Mouse (Mus musculus) heart, adult 2 months (tissue): ENCODE results near the gene Qtrt2. TPM values are rescaled to one million over a fixed set of nuclear protein-coding genes. Genes with fewer than 3 reads are reported as not detected.

Experiments used
- DNase-seq, 2 experiments: peaks; one replicate each; pipeline ENCODE4 v3.0.0; 2021
- H3K27ac ChIP-seq: fragments of 200-600 bp; 2 replicates; pipeline ENCODE4 v1.8.1; 2022
- H3K27me3 ChIP-seq: fragments of 200-500 bp; 2 replicates; pipeline ENCODE4 v1.6.1; 2012; ENCODE audit warnings: mild to moderate bottlenecking, low read length, inconsistent platforms, mixed read lengths; ENCODE audit not compliant: control insufficient read depth, insufficient read depth
- H3K36me3 ChIP-seq: fragments of 200-500 bp; 2 replicates; pipeline ENCODE4 v1.6.1; 2012; ENCODE audit warnings: low read length, inconsistent platforms; ENCODE audit not compliant: control insufficient read depth, insufficient read depth
- H3K4me1 ChIP-seq: fragments of 200-500 bp; 2 replicates; pipeline ENCODE4 v1.6.1; 2011; ENCODE audit warnings: low read length; ENCODE audit not compliant: control insufficient read depth, insufficient read depth
- H3K4me3 ChIP-seq: fragments of 200-600 bp; 2 replicates; pipeline ENCODE4 v1.8.1; 2022
- H3K79me2 ChIP-seq: fragments of 200-500 bp; replicated peaks from 2 replicates; pipeline ENCODE4 v1.6.1; 2012; ENCODE audit warnings: mild to moderate bottlenecking, inconsistent platforms, low read length, moderate library complexity, mixed read lengths; ENCODE audit not compliant: control insufficient read depth, insufficient read depth
- H3K9ac ChIP-seq: fragments of 200-500 bp; 2 replicates; pipeline ENCODE4 v1.6.1; 2012; ENCODE audit warnings: low read depth, mild to moderate bottlenecking, control low read depth, inconsistent platforms, low read length, mixed read lengths
- CTCF ChIP-seq: fragments of 200-600 bp; IDR thresholded peaks from 2 replicates; pipeline ENCODE4 v1.8.1; 2022; ENCODE audit warnings: antibody characterized with exemption, mild to moderate bottlenecking, moderate library complexity
- EP300 ChIP-seq: fragments of 200-500 bp; IDR thresholded peaks from 2 replicates; pipeline ENCODE4 v1.6.1; 2011; ENCODE audit warnings: low read depth, low read length, control low read depth; ENCODE audit not compliant: insufficient read depth
- POLR2A ChIP-seq: fragments of 200-500 bp; IDR thresholded peaks from 2 replicates; pipeline ENCODE4 v1.6.1; 2011; ENCODE audit warnings: mild to moderate bottlenecking, low read depth, low read length, control low read depth; ENCODE audit not compliant: insufficient read depth
- WGBS: fragments of 180-500 bp; shearing (Covaris S2); methylation state at CpG from one replicate; pipeline ENCODE4 v1.1.7; 2018; 5-methylcytosine and 5-hydroxymethylcytosine counted together
- intact Hi-C: fragments of 180-260 bp; cut with DNase I; formaldehyde crosslinking; loops from one replicate; pipeline ENCODE4 v1.15.1; 2025
- polyA plus RNA-seq: library from polyadenylated mRNA; depleted of rRNA; stranded (reverse); fragments of >200 nt; gene quantifications from 2 replicates; pipeline ENCODE4 v1.2.3, GENCODE M21; 2012
- total RNA-seq, 2 experiments: library from RNA; stranded (reverse); gene quantifications; 2 replicates each; pipeline ENCODE4 v1.2.3; 2021

The Qtrt2 gene
- total and polyA plus RNA-seq, 3 experiments: 12.6 to 14.3 (median 13.0) TPM

DNA sequence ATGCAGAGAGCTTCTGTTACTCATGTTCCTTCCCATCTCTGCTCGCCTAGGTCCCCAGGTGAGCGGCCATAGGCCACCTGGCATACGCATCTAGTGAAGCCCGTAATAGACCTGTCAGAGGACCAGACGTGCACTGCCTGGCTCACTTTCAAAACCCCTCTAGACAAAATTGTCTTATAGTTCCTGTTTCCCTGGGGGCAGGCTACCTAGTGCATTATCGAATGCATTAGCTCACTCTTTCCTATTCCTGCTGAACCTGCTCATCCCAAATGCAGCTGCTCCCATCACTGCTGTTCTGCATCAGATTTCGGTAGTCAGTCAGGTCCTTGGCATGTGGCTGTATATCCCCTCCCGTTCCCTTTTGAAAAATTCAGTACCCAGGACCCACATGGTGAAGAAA lies 8.2 kb upstream of the Qtrt2 start:
- no peaks in the 10 kb centered on the region for H3K79me2 ChIP-seq
- intact Hi-C loops: no loop called here
- no peak overlapping the region for H3K4me3 ChIP-seq
- H3K27ac ChIP-seq: no peak overlapping the region
- no peak for TF ChIP-seq CTCF
- TF ChIP-seq EP300: no peak
- no peak for TF ChIP-seq POLR2A
- H3K27me3 ChIP-seq: no peaks in the 10 kb centered on the region
- 82% methylated on average over 8 of the region's 8 CpGs for WGBS
- DNase-seq: no peak
- H3K36me3 ChIP-seq: no peaks in the 10 kb centered on the region
- no peak overlapping the region for H3K9ac ChIP-seq
- H3K4me1 ChIP-seq: no peaks in the 10 kb centered on the region; the same call in 1 of the 2 replicates

DNA sequence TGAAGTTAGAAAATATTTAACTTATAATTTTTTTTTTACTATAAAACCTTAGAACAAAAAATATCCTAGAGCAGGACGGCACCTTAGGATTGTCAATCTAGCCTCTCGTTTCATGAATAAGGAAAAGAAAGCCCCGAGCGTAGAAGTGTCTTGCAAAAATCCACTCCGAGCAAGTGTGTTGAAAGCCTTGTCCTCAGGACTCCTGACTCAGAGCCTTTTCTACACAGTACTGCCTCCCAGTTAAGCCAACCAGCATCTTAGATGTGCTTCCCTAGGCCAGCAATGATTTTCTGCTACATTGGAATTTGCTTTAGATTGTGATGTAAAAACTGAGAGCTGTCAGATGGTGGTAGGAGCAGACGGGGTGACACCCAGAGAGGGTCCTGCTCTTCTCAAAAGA lies 6.4 kb upstream of the Qtrt2 start:
- no peaks in the 10 kb centered on the region for H3K79me2 ChIP-seq
- intact Hi-C loops: no loop called here
- 79% methylated on average over 6 of the region's 6 CpGs for WGBS
- DNase-seq: no peak
- H3K27me3 ChIP-seq: no peaks in the 10 kb centered on the region
- no peak overlapping the region for H3K4me3 ChIP-seq
- H3K27ac ChIP-seq: no peak overlapping the region
- H3K4me1 ChIP-seq: no peaks in the 10 kb centered on the region; the same call in 1 of the 2 replicates
- no peak overlapping the region for H3K9ac ChIP-seq
- no peaks in the 10 kb centered on the region for H3K36me3 ChIP-seq
- TF ChIP-seq CTCF (no peak), POLR2A (no peak), EP300 (no peak)

DNA sequence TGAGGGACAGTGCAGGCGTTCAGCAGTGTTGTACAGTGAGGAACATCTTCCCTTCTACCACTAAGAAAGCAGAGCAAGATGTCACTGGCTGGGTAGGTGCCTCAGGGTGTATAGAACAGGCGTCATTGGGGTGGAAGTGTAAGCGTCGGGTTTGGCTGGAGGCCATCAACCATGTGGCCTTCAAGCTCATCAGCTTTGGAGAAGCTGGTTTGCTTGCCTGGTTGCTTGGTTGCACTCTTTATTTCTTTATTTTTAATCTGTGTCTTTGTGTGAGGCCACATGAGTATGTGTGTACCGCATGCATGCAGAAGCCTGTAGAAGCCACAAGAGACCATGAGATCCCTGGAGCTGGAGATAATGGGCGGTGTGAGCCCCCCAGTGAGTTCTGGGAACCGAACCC lies 5.7 kb upstream of the Qtrt2 start:
- Histone ChIP-seq H3K4me1 (no peaks in the 10 kb centered on the region; the same call in 1 of the 2 replicates), H3K9ac (no peak overlapping the region), H3K27ac (no peak overlapping the region; the same call in 1 of the 2 replicates), H3K27me3 (no peaks in the 10 kb centered on the region), H3K79me2 (no peaks in the 10 kb centered on the region), H3K36me3 (no peaks in the 10 kb centered on the region), H3K4me3 (no peak overlapping the region)
- DNase-seq: no peak
- WGBS: 76% methylated on average over 7 of the region's 7 CpGs
- intact Hi-C loops: no loop called here
- TF ChIP-seq POLR2A: no peak

DNA sequence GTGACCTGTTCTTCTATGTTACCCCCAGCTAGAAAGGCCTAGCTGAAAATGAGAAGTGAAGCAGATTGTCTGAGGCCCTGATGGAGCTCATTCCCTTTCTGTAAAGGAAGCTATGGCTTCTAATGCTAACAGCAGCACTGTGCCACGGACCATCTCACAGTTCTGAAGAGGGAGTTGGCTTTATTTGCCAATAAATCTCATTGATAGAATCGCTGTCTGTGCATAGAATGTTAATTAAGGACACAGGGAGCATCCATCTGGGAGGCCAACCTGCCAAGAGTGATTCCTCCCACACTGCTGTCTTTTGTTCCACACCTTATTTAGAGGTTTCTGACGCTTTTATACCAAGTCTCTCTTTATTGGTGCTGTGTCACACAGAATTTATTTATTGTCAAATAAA lies 4.9 kb upstream of the Qtrt2 start:
- Histone ChIP-seq H3K79me2 (no peaks in the 10 kb centered on the region), H3K4me3 (no peak overlapping the region), H3K36me3 (no peaks in the 10 kb centered on the region), H3K4me1 (no peaks in the 10 kb centered on the region; the same call in 1 of the 2 replicates), H3K27ac (no peak overlapping the region), H3K27me3 (no peaks in the 10 kb centered on the region), H3K9ac (no peak overlapping the region)
- no peak for TF ChIP-seq EP300
- TF ChIP-seq POLR2A: no peak
- no peak for TF ChIP-seq CTCF
- DNase-seq: no peak
- 89% methylated on average over 3 of the region's 3 CpGs for WGBS
- intact Hi-C loops: no loop called here

DNA sequence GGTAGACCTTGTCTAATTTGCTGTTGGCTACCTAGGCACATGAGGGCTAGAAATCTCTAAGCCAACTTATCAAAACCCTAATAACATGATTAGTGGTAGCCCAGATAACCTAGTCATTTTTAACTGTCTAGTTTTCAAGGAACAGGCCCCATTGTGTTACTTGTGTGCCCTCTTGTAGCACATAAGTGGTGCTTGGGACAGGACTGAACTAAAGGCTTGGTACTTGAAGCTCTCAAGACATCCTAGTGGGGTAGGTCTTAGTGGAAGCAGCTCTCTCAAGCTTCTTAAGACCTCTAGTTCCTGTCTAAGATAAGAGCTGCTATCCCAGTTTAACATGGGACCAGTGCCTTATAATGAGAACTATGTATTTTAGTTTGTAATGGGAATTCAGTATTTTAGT lies 4.0 kb upstream of the Qtrt2 start:
- TF ChIP-seq EP300 (no peak), CTCF (no peak), POLR2A (no peak)

DNA sequence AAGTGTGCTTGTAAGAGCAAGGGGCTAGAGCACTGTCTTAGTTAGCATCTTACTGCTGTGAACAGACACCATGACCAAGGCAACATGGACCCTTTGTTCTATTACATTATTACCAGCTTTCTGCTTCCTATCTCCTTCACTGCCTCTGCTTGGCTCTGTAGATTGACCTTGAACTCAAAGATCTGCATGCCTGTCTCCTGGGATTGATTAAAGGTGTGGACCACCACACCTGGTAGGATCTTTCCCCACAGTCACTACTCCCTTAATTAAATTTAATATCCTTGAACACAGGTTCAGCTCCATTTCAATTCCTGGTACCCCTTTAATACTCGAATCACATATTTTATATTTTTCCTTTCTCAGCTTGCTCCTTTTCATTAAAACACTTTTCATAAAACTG lies 763 bp downstream of the Qtrt2 start:
- Histone ChIP-seq H3K27me3 (no peaks in the 10 kb centered on the region), H3K9ac (no peak overlapping the region), H3K27ac (no peak overlapping the region), H3K79me2 (no peaks in the 10 kb centered on the region), H3K4me1 (no peaks in the 10 kb centered on the region), H3K4me3 (no peak overlapping the region), H3K36me3 (no peaks in the 10 kb centered on the region)
- no peak for DNase-seq
- TF ChIP-seq CTCF (no peak), POLR2A (no peak), EP300 (no peak)
- WGBS: 85% methylated on average over 1 of the region's 1 CpGs
- intact Hi-C loops: no loop called here

More for the DNA sequence above, 4.0 kb upstream of the Qtrt2 start:
- intact Hi-C loops: no loop called here
- DNase-seq: no peak
- Histone ChIP-seq H3K27me3 (no peaks in the 10 kb centered on the region), H3K4me1 (no peaks in the 10 kb centered on the region; the same call in 1 of the 2 replicates), H3K9ac (no peak overlapping the region), H3K36me3 (no peaks in the 10 kb centered on the region), H3K27ac (no peak overlapping the region), H3K79me2 (no peaks in the 10 kb centered on the region), H3K4me3 (no peak overlapping the region)
